In genomic region chr6:7844412-7844801, GRCm38 (mm10) we compare ENCODE assay signal across 7 mouse cellular contexts. TPM values are rescaled to one million over a fixed set of nuclear protein-coding genes. Genes with fewer than 3 reads are reported as not detected.
DNase-seq lines count a peak whose midpoint lies in the region; ATAC-seq lines count a peak whose summit lies in the region.

No protein-coding gene starts in this region.

- H3K9ac ChIP-seq in midbrain, embryonic 13.5 days (replicated peaks) = peak overlapping the region; percentile 87

- no peaks in the 10 kb centered on the region for H3K36me3 ChIP-seq in limb, embryonic 10.5 days
- H3K36me3 ChIP-seq in midbrain, embryonic 13.5 days = no peaks in the 10 kb centered on the region

- H3K27me3 ChIP-seq in limb, embryonic 10.5 days (ENCODE audit: low read depth, poor library complexity, severe bottlenecking) = no peaks in the 10 kb centered on the region
- no peaks in the 10 kb centered on the region for H3K27me3 ChIP-seq in midbrain, embryonic 13.5 days

- peak overlapping the region; percentile 97 for H3K27ac ChIP-seq in limb, embryonic 10.5 days
- peak overlapping the region; percentile 93 for H3K27ac ChIP-seq in midbrain, embryonic 13.5 days

- peak overlapping the region; percentile 81 for H3K4me3 ChIP-seq in limb, embryonic 10.5 days
- H3K4me3 ChIP-seq in midbrain, embryonic 13.5 days (replicated peaks) = peak overlapping the region; percentile 77

- no peaks in the 10 kb centered on the region for H3K9me3 ChIP-seq in limb, embryonic 10.5 days (replicated peaks)
- H3K9me3 ChIP-seq in midbrain, embryonic 13.5 days = no peaks in the 10 kb centered on the region

- peak; percentile 94 for ATAC-seq in granulocyte monocyte progenitor cell, adult 5-6 weeks (replicated peaks; ENCODE audit: poor library complexity, severe bottlenecking)
- ATAC-seq in midbrain, embryonic 13.5 days = peak; percentile 99

- WGBS in limb, embryonic 10.5 days = under 1% methylated on average over 29 of the region's 33 CpGs
- WGBS in midbrain, embryonic 13.5 days = under 1% methylated on average over 14 of the region's 33 CpGs

- H3K4me2 ChIP-seq in midbrain, embryonic 13.5 days (replicated peaks) = peak overlapping the region; percentile 55

- H3K4me1 ChIP-seq in limb, embryonic 10.5 days = peaks cover 27% of the 10 kb centered on the region
- peaks cover 26% of the 10 kb centered on the region for H3K4me1 ChIP-seq in midbrain, embryonic 13.5 days (replicated peaks)

- peak; percentile 97 for DNase-seq in adrenal gland, adult 8-10 months
- peak; percentile 97 for DNase-seq in embryo, embryonic 9.5 days (ENCODE audit: extremely low spot score)
- peak; percentile 97 for DNase-seq in kidney, adult 11 months
- DNase-seq in limb, embryonic 10.5 days (ENCODE audit: low spot score) = peak; percentile 97
- DNase-seq in spleen, adult 12 weeks (ENCODE audit: low spot score) = peak; percentile 99

RNA-seq across cellular contexts. Expression of gene C1galt1, which starts 0.2 kb away (rescaled TPM):
- 10 to 100 TPM; 24.0 to 27.2 (median 26.3) TPM for total RNA-seq in adrenal gland, adult 8-10 months (2022)
- 18.5 and 18.9 TPM in 2 replicates for total RNA-seq in granulocyte monocyte progenitor cell, adult 5-6 weeks (2014; fragmentation: Nextera tagmentation)
- total RNA-seq in granulocyte monocyte progenitor cell, adult 5-6 weeks (2017) = 16.6 and 20.2 TPM in 2 replicates
- polyA plus RNA-seq in limb, embryonic 10.5 days (2016; fragmentation: Nextera tagmentation; extraction: Ambion mirVana) = 2.9 and 3.1 TPM in 2 replicates
- polyA plus RNA-seq in midbrain, embryonic 13.5 days (2015; fragmentation: Nextera tagmentation; extraction: Ambion mirVana) = 1.4 and 1.6 TPM in 2 replicates

Comparison
In these comparisons a context has a peak if more than half of its experiments do, and no peak if none do; other contexts are left out.
1. Peak in every context shown above with its lines: DNase-seq, ATAC-seq, H3K4me3 ChIP-seq and H3K27ac ChIP-seq.